Mouse (Mus musculus) ovary, postnatal 36 days (tissue): Measurements from ENCODE around the gene Mmp9.

Source experiments
- DNase-seq: peaks from one replicate; pipeline ENCODE4 v3.0.0; 2022; ENCODE audit warnings: low spot score, mixed read lengths

Mmp9 gene

GRCm38 (mm10) chr2:164955725-164956124 is 15.1 kb downstream of the Mmp9 start:
- DNase-seq: no peak

GRCm38 (mm10) chr2:164956195-164956594 is 15.6 kb downstream of the Mmp9 start:
- DNase-seq: no peak

- DNase-seq: no peak
Measured at GRCm38 (mm10) chr2:164957548-164958315, 17.2 kb downstream of the Mmp9 start.

GRCm38 (mm10) chr2:164960716-164961441 is 20.3 kb downstream of the Mmp9 start, which contains the start of gene Slc12a5:
TSS of gene Slc12a5 (plus strand) at chr2:164960802.
- peak; percentile 58 for DNase-seq

- DNase-seq: peak; percentile 48
Measured at GRCm38 (mm10) chr2:164961506-164962182, 21.1 kb downstream of the Mmp9 start.

GRCm38 (mm10) chr2:164962183-164962580 is 21.6 kb downstream of the Mmp9 start:
- DNase-seq: no peak

- DNase-seq: no peak
Measured at GRCm38 (mm10) chr2:164964242-164964894, 23.8 kb downstream of the Mmp9 start.

- DNase-seq: no peak
Measured at GRCm38 (mm10) chr2:164964981-164965380, 24.4 kb downstream of the Mmp9 start.

- DNase-seq: no peak
Measured at GRCm38 (mm10) chr2:164966381-164966780, 25.8 kb downstream of the Mmp9 start.

- no peak for DNase-seq
Measured at GRCm38 (mm10) chr2:164967193-164967592, 26.6 kb downstream of the Mmp9 start.

GRCm38 (mm10) chr2:164967761-164968440 is 27.3 kb downstream of the Mmp9 start:
- DNase-seq: no peak

- DNase-seq: peak; percentile 79
Measured at GRCm38 (mm10) chr2:164968451-164968851, 27.9 kb downstream of the Mmp9 start.

GRCm38 (mm10) chr2:164969348-164969781 is 28.8 kb downstream of the Mmp9 start:
- no peak for DNase-seq

- DNase-seq: no peak
Measured at GRCm38 (mm10) chr2:164970631-164971196, 30.1 kb downstream of the Mmp9 start.

GRCm38 (mm10) chr2:164972646-164973045 is 32.1 kb downstream of the Mmp9 start:
- no peak for DNase-seq

- no peak for DNase-seq
Measured at GRCm38 (mm10) chr2:164975611-164976010, 35.0 kb downstream of the Mmp9 start.

- DNase-seq: peak; percentile 58
Measured at GRCm38 (mm10) chr2:164979749-164980148, 39.2 kb downstream of the Mmp9 start.

- DNase-seq: no peak
Measured at GRCm38 (mm10) chr2:164985962-164986361, 45.4 kb downstream of the Mmp9 start.

- DNase-seq: no peak
Measured at GRCm38 (mm10) chr2:164986371-164987027, 45.9 kb downstream of the Mmp9 start.

GRCm38 (mm10) chr2:164988777-164989176 is 48.2 kb downstream of the Mmp9 start:
- DNase-seq: no peak

GRCm38 (mm10) chr2:164991111-164991510 is 50.5 kb downstream of the Mmp9 start:
- DNase-seq: no peak
